Mouse (Mus musculus): ENCODE data around the gene Gna14.

DNA sequence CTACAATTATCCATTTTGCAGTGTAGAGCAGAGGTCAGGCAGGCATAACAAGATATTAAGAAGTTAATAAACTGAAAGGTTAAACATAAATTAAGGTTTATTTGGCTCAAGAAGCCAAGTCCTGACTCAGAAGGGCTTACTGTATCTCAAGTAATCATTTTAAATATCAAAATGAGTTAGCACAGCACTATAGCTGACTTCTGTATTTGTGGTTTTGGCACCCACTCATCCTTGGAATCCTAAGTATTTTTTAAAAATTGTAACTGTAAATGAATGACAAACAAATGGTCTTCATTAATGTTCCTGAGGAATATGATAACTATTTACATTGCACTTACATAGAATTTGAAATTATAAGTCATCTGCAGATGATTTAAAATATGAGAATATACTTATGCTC is 189.4 kb downstream of the Gna14 start:
- TF ChIP-seq FLI1 (IDR thresholded peaks at IDR 0.05; ENCODE audit: low read length): no peak
- TF ChIP-seq GATA1 (IDR thresholded peaks at IDR 0.05; ENCODE audit: borderline replicate concordance, low read length): no peak
